In the genomic region with DNA sequence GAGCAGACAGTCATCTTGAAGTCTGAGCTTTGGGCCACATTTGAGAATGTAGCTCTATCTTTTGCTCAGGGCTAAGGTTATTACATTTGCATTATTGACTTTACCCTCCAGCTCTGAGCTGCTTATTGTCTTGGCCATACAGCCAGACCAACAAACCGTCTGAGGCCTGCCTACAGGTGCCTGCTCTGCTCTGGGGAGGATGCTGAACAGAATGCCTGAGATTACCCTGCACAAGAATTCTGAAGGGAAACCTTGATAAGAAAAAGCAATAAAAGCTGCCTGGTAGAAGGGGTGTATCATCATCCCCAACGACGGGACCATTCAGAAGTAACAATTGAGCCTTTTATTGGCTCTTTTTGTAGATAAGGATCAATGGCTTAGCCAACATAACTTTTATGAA, we compare ENCODE assay signal across 26 mouse cellular contexts.
"Had no signal": no experiment of that assay in that cellular context is flagged by ENCODE, and none has a peak within 500 bp of the region (broad histone marks: within the 10 kb centered on the region; RNA-seq: fewer than 3 reads in every experiment).

No protein-coding gene starts in this region.

- H3K27me3 ChIP-seq: heart, embryonic 13.5 days; heart, embryonic 15.5 days; hindbrain, embryonic 13.5 days; hindbrain, embryonic 15.5 days; kidney, embryonic 15.5 days; limb, embryonic 13.5 days; limb, embryonic 15.5 days; liver, embryonic 12.5 days had no signal

- H3K4me3 ChIP-seq: gastrocnemius, adult 2 months; heart, embryonic 10.5 days; heart, embryonic 13.5 days; heart, embryonic 15.5 days; hindbrain, embryonic 13.5 days; hindbrain, embryonic 15.5 days; kidney, embryonic 15.5 days; limb, embryonic 13.5 days; limb, embryonic 15.5 days; liver, embryonic 12.5 days had no signal

- DNase-seq: gastrocnemius, adult 2 months; gastrocnemius, postnatal 10 days; gastrocnemius, postnatal 25 days; heart, adult 18-20 months; heart, postnatal 14 days; heart, postnatal 36 days; kidney, adult 11 months; kidney, adult 2 months; kidney, adult 9 months; kidney, postnatal 14 days; kidney, postnatal 36 days; layer of hippocampus, adult 9-11 months; layer of hippocampus, postnatal 36 days; left cerebral cortex, postnatal 4 days had no signal

- H3K27ac ChIP-seq: gastrocnemius, adult 2 months; heart, embryonic 10.5 days; heart, embryonic 13.5 days; heart, embryonic 15.5 days; hindbrain, embryonic 13.5 days; hindbrain, embryonic 15.5 days; hindbrain, postnatal 0 days; kidney, embryonic 15.5 days; kidney, postnatal 0 days; limb, embryonic 13.5 days; limb, embryonic 15.5 days; liver, embryonic 12.5 days; liver, embryonic 14.5 days had no signal

- ATAC-seq: hindbrain, postnatal 0 days; liver, embryonic 12.5 days had no signal

- H3K36me3 ChIP-seq: heart, embryonic 10.5 days; heart, embryonic 13.5 days; heart, embryonic 15.5 days; hindbrain, embryonic 13.5 days; hindbrain, embryonic 15.5 days; kidney, embryonic 15.5 days; limb, embryonic 13.5 days; limb, embryonic 15.5 days; liver, embryonic 12.5 days had no signal

- H3K4me2 ChIP-seq: heart, embryonic 13.5 days; heart, embryonic 15.5 days; hindbrain, embryonic 13.5 days; hindbrain, embryonic 15.5 days; kidney, embryonic 15.5 days; limb, embryonic 13.5 days; limb, embryonic 15.5 days; liver, embryonic 12.5 days had no signal

- H3K4me1 ChIP-seq: heart, embryonic 13.5 days; heart, embryonic 15.5 days; hindbrain, embryonic 13.5 days; hindbrain, embryonic 15.5 days; kidney, embryonic 15.5 days; limb, embryonic 13.5 days; limb, embryonic 15.5 days; liver, embryonic 12.5 days had no signal

- H3K9ac ChIP-seq: heart, embryonic 13.5 days; heart, embryonic 15.5 days; hindbrain, embryonic 13.5 days; hindbrain, embryonic 15.5 days; kidney, embryonic 15.5 days; limb, embryonic 13.5 days; limb, embryonic 15.5 days; liver, embryonic 12.5 days; liver, embryonic 14.5 days had no signal

- H3K9me3 ChIP-seq: heart, embryonic 10.5 days; heart, embryonic 15.5 days; hindbrain, embryonic 13.5 days; hindbrain, embryonic 15.5 days; kidney, embryonic 15.5 days; limb, embryonic 13.5 days; limb, embryonic 15.5 days; liver, embryonic 12.5 days had no signal
